Mouse (Mus musculus) liver, adult 2 months (tissue): ENCODE measurements at regions not wholly inside any gene's neighbourhood (a gene's known extent, or its start where the extent isn't known, plus 50 kb on each side); places are given as distances from the start of the nearest gene placed in this dataset.
A peak's percentile ranks its signal among the peaks of the same experiment; 100 is the strongest.
"Not testable (repeated sequence)": the region's sequence is repeated elsewhere in the genome, so short reads cannot be mapped to it uniquely, and the experiment has no call there.

ENCODE experiments used
- DNase-seq: peaks from one replicate; pipeline ENCODE4 v3.0.0-alpha.2; 2011; ENCODE audit warnings: low read depth, low spot score; ENCODE audit errors: extremely low read depth
- H3K27ac ChIP-seq: fragments of 200-500 bp; replicated peaks from 2 replicates; pipeline ENCODE4 v1.5.1; 2012; ENCODE audit warnings: low read depth, mild to moderate bottlenecking, control low read depth, inconsistent platforms, low read length; ENCODE audit not compliant: insufficient read depth
- H3K27me3 ChIP-seq: fragments of 200-500 bp; 2 replicates; pipeline ENCODE4 v1.6.1; 2012; ENCODE audit warnings: mild to moderate bottlenecking, moderate library complexity, low read length, inconsistent platforms; ENCODE audit not compliant: control insufficient read depth, insufficient read depth
- H3K36me3 ChIP-seq: fragments of 200-500 bp; 2 replicates; pipeline ENCODE4 v1.6.1; 2012; ENCODE audit warnings: low read length, inconsistent platforms; ENCODE audit not compliant: control insufficient read depth, insufficient read depth
- H3K4me1 ChIP-seq: fragments of 200-500 bp; 2 replicates; pipeline ENCODE4 v1.6.1; 2011; ENCODE audit warnings: low read length; ENCODE audit not compliant: control insufficient read depth, insufficient read depth
- H3K4me3 ChIP-seq: fragments of 200-500 bp; 2 replicates; pipeline ENCODE4 v1.5.1; 2011; ENCODE audit warnings: low read depth, mild to moderate bottlenecking, control low read depth, low read length, moderate library complexity; ENCODE audit not compliant: insufficient read depth
- H3K79me2 ChIP-seq: fragments of 200-500 bp; 2 replicates; pipeline ENCODE4 v1.6.1; 2012; ENCODE audit warnings: inconsistent platforms, mild to moderate bottlenecking, low read length, moderate library complexity; ENCODE audit not compliant: control insufficient read depth, insufficient read depth
- H3K9ac ChIP-seq: fragments of 200-500 bp; 2 replicates; pipeline ENCODE4 v1.6.1; 2012; ENCODE audit warnings: low read depth, mild to moderate bottlenecking, control low read depth, inconsistent platforms, low read length
- CTCF ChIP-seq: fragments of 200-500 bp; IDR thresholded peaks from 2 replicates; pipeline ENCODE4 v1.5.1; 2011; ENCODE audit warnings: low read depth, low read length, control low read depth
- POLR2A ChIP-seq: fragments of 200-500 bp; IDR thresholded peaks from 2 replicates; pipeline ENCODE4 v1.6.1; 2011; ENCODE audit warnings: low read length, control low read depth; ENCODE audit not compliant: insufficient read depth; ENCODE audit errors: extremely low read depth
- WGBS: fragments of 180-500 bp; shearing (Covaris S2); methylation state at CpG from one replicate; pipeline ENCODE4 v1.1.7; 2018; 5-methylcytosine and 5-hydroxymethylcytosine counted together

GRCm38 (mm10) chr8:35157711-35158110 is 607.9 kb upstream of the Gm19410 start:
- no peaks in the 10 kb centered on the region for H3K27me3 ChIP-seq
- no peak overlapping the region for H3K9ac ChIP-seq
- no peaks in the 10 kb centered on the region for H3K36me3 ChIP-seq
- H3K4me3 ChIP-seq = no peak overlapping the region
- TF ChIP-seq CTCF = no peak
- TF ChIP-seq POLR2A = no peak
- no peaks in the 10 kb centered on the region for H3K79me2 ChIP-seq
- H3K27ac ChIP-seq = no peak overlapping the region
- 91% methylated on average over 6 of the region's 6 CpGs for WGBS
- no peaks in the 10 kb centered on the region; the same call in 1 of the 2 replicates for H3K4me1 ChIP-seq
- no peak for DNase-seq

GRCm38 (mm10) chr8:35159329-35159728 is 606.3 kb upstream of the Gm19410 start:
- Histone ChIP-seq H3K36me3 (no peaks in the 10 kb centered on the region), H3K4me1 (no peaks in the 10 kb centered on the region; the same call in 1 of the 2 replicates), H3K4me3 (no peak overlapping the region), H3K79me2 (no peaks in the 10 kb centered on the region), H3K9ac (no peak overlapping the region), H3K27me3 (no peaks in the 10 kb centered on the region), H3K27ac (no peak overlapping the region)
- TF ChIP-seq POLR2A (no peak), CTCF (peak; percentile 96)
- DNase-seq = peak; percentile 60
- 13% methylated on average over 12 of the region's 12 CpGs for WGBS

DNA sequence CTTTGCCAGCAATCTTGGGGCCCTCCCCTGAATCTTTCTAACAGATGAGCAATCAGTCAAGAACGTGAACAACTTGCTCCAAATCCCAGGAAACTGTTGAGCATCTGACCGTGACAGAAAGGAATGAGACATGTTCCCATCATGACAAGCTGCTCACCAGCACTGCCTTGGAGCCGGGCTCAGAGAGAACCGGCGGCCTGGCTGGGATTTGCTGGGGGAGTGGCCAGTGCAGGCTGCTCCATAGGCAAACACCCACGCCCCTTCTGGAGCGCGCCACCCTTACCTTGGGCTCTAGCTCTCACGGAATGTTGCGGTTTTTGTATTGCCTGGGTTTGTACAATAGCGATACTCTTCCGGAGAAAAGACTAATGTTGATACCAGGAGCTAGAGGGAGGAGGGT is 605.4 kb upstream of the Gm19410 start:
- Histone ChIP-seq H3K27me3 (no peaks in the 10 kb centered on the region), H3K27ac (no peak overlapping the region), H3K9ac (no peak overlapping the region), H3K4me1 (no peaks in the 10 kb centered on the region; the same call in 1 of the 2 replicates), H3K79me2 (no peaks in the 10 kb centered on the region), H3K4me3 (no peak overlapping the region), H3K36me3 (no peaks in the 10 kb centered on the region)
- TF ChIP-seq CTCF (no peak), POLR2A (no peak)
- 93% methylated on average over 12 of the region's 12 CpGs for WGBS
- DNase-seq = no peak

DNA sequence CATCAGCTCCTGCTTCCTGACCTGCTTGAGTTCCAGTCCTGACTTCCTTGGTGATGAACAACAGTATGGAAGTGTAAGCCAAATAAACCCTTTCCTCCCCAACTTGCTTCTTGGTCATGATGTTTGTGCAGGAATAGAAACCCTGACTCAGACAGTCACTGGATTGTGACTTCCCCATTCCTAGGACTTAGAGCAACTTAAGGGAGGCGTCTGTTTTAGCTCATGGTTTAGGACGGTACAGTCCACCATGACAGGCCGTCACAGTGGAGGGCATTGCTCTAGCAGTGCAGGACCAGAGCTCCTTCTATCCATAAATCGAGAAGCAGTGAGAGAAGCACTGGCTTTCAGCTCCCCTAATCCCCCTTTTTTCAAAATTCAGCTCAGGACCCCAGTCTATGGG is 603.4 kb upstream of the Gm19410 start:
- not testable (repeated sequence) for H3K4me3 ChIP-seq
- 89% methylated on average over 4 of the region's 4 CpGs for WGBS

DNA sequence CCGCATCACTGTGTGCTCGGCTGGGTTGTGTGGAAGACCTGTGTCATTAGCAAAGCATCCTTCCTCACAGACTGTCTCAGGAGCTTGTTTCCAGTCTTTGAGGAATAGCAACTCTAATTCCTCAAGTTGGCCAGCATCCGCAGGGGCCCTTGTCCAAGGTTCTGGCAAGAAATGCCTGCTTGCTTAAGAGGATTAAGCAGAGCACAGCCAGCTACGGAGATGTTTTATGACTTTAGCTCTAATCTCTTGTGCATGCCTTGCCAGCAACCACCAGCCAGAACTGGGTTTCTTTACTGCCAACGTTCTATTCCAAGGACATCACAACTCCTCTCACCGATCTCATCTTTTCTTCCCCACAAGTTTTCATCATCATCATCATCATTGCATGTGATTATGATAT is 599.0 kb upstream of the Gm19410 start:
- Histone ChIP-seq H3K27ac (no peak overlapping the region), H3K4me3 (no peak overlapping the region), H3K79me2 (no peaks in the 10 kb centered on the region), H3K36me3 (no peaks in the 10 kb centered on the region), H3K27me3 (no peaks in the 10 kb centered on the region), H3K9ac (no peak overlapping the region), H3K4me1 (no peaks in the 10 kb centered on the region)
- 90% methylated on average over 6 of the region's 6 CpGs for WGBS
- TF ChIP-seq CTCF (no peak), POLR2A (no peak)
- DNase-seq = no peak

More for the DNA sequence above, 603.4 kb upstream of the Gm19410 start:
- not testable (repeated sequence) for H3K27ac ChIP-seq, H3K4me1 ChIP-seq, H3K36me3 ChIP-seq, H3K9ac ChIP-seq, H3K79me2 ChIP-seq, H3K27me3 ChIP-seq, DNase-seq

DNA sequence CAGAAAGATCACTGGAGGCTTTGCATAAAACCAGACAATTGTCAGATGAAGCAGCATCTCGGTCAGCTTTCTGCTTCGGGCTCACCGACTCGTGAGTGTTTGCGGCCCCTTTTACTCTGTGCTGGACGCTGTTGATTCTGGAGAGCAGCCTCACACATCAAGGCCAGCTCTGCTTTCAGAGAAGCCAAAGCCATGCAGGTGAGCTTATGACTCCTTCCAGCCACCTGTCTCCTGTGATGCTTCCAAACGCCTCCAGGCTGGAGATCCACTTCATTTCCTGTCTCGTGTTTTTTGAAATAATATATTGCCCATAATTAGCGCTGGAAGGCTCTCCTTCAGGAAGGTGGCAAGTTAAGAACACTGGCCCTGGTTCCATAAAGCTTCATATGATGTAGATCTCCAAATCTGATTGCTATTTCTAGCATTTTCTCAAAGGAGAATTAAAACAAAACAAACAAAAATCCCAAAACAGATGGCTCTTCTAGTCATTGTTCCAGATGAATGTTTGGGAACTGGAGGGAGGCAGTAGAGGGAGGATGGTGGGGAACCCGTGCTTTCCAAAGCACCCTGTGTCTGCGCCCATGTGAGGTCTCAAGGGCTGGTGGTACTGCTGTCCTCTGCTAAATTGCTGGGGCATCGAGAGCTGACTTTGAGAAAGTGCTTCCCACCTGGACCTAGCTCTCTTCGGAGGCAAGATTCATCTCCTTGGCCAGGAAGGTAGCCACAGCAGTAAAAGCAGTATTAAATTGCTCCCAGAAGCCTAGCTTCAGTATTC is 593.9 kb upstream of the Gm19410 start:
- H3K4me1 ChIP-seq = no peaks in the 10 kb centered on the region; the same call in 1 of the 2 replicates
- no peaks in the 10 kb centered on the region for H3K79me2 ChIP-seq
- no peak for DNase-seq
- 90% methylated on average over 13 of the region's 13 CpGs for WGBS
- H3K27me3 ChIP-seq = no peaks in the 10 kb centered on the region
- TF ChIP-seq POLR2A = no peak
- no peak for TF ChIP-seq CTCF
- H3K36me3 ChIP-seq = no peaks in the 10 kb centered on the region
- no peak overlapping the region for H3K27ac ChIP-seq
- no peak overlapping the region for H3K4me3 ChIP-seq
- no peak overlapping the region for H3K9ac ChIP-seq
